Mouse (Mus musculus): ENCODE measurements around the gene St8sia6.
"Not testable (repeated sequence)": the region's sequence is repeated elsewhere in the genome, so short reads cannot be mapped to it uniquely, and the experiment has no call there.

Gene St8sia6

DNA sequence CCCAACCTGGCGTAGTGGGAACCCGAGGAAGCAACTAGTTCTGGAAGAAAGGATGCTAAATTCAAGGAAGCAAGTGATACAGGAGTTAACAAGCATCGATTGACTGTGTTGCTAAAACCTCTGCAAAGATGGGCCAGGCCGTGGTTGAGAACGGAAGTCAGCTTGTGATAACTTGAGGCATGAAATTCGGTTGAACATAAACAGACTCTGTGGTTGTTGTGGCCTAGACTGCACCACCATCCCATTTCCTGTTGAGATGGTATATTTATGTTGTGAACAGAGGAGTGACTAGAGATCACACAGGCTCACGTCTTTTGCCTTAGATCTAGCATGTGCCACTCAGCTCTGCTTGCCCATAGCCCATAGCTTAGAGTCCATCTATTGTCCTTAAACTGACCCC, 36.5 kb downstream of the St8sia6 start:
- no peak for DNase-seq

DNA sequence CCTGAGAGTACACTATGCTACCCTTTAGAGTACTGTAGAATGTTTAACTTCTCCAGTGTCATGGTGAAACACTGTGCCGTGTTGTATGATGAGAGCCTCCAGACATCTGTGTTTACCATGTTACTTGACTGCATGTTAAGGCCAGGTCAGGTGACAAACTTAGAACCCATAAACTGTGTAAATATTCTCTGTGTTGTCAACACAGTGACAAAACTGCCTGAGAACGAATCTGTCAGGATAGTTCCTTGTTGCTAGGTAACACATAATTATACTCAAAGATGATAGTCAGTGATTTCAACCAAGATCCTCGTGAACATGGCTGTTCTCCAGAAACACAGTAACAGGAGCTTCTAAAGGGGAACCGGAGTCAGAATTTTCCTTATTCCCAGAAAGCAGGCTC, 38.1 kb downstream of the St8sia6 start:
- no peak for DNase-seq

DNA sequence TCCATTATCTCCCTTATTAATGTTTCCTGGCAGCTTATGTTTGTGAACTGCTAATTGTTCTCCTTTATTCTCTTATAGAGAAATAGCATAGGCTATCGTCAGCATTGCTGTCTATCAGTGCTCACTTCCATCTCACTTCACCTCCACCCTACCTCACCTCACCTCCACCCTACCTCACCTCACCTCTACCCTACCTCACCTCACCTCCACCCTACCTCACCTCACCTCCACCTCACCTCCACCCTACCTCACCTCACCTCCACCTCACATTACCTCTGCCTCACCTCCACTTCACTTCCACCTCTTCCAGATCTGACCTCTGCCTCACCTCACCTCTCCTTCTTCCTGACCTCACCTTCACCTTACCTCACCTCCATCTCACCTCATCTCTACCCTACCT, 42.2 kb downstream of the St8sia6 start:
- DNase-seq, result no peak

DNA sequence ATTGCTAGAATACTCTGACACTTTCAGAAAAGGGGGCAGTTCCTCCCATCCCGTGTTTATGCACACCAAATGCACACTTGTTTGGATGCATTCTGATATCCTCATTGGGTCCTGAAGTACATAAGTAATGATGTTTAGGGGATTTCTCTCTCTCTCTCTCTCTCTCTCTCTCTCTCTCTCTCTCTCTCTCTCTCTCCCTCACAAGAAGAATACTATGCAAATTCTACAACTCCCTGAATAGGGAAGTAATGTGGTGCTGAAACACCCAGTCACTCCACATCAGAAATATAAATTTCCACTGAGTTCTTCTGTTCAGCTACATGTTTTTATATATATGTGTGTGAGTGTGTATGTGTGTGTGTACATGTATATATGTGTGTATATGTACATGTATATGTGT, 43.1 kb downstream of the St8sia6 start:
- DNase-seq, result no peak

DNA sequence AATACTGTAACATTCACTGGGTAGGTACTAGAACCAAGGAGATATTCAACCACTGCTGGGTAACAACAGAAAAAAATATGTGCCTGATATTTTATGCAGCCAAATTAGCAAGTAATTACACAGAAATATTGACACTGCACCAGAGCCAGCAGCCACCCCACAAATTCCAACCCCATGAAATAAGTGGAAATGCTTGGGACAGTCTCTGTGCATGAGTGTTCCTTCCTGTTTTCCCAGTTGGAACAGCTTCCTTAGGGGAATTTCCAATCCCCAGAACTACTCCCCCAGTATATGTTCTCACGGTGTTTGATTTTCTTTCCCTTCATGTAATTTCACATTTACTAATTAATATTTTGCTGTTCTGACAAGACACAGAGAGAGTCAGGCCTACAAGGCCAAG, 43.8 kb downstream of the St8sia6 start:
- DNase-seq, result no peak

DNA sequence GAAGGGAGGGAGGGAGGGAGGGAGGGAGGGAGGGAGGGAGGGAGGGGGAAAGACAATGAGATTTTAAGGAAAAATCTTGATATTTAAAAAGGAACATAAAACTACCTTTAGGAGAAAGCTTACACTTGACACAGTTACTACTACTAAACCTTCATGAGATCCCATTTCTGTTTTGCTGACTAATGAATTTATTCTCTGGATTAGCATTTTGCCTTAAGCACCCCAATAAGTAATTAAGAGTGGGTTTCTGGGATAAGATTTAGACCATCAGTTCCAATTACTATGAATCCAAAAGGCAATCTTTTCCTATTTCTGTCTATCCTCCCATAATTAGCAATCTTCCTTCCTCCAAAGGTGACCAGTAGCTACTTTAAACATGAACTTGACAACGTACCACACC, 44.7 kb downstream of the St8sia6 start:
- DNase-seq, result no peak

DNA sequence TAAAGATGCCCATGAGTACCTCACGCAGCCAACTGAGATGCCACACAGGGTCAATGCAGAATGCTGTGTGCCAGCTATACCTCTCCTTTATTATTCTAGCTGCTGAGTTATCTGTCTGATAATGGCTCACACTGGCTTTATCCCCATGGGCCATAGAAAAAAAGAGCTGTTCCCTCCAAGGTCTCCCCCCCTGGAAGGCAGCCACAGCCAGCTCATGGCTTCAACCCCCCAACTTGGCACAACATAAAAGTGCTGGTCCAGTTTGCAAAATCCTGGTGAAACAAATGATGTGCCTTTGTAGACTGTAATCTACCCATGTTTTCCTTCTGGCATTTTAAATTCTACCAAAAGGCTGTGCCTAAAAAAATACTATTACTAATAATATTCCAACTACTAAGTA, 46.3 kb downstream of the St8sia6 start:
- DNase-seq, result no peak

DNA sequence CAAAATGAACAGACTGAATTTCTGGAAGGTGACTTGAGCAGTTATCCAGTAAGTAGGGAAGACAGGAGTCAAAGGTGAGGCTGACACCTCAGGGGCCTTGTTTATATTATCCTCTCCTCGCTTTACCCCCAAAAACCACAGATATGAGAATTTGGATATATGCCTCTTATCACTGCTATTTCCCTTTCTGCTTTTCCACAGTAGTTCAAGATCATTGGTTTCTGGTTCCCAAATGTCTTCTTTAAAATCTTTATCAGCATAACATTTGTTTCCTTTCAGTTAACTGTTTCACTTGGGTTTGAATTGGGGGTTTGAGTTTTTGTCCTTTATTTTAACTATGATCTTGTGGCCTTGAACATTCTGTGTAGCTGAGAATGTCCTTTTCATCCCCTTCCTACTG, 47.8 kb downstream of the St8sia6 start:
- no peak for DNase-seq

DNA sequence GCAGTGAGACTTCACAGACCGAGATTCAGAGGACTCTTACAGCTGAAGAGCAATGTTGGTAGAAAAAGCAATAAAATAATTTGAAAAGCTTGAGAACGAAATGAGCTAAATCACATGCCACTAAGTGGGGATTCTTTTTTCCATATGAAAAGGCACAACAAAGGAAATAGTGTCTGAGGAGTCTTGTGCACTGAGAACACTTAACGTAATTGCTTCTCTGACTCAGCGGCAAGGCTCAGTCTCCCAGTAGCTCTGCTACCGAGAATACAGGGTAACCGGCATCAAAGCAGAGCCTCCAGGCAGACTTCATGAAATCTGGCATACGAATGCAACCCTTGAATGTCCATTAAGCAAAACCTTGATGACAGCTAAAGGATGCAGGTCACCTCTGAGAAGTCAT, 55.2 kb downstream of the St8sia6 start:
- no peak for DNase-seq

DNA sequence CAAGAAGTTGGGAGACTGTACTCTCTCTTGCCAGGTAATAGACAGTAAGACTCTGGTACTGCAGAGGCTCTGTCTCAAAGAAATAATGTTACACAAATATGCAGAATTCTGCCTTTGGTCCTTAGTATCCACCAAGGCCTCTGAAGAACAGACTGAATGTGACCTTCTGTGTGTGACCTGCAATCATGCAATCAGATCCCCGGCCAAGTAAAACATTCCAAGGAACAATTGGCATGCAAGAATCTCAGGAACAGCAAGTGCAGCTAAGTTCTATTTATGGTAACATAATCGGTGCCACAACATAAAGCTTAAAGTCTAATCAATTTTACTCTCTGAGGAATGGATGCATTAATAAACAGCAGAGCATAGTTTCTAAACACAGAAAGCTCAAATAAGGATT, 66.0 kb downstream of the St8sia6 start:
- DNase-seq, result peak; percentile 15 to 55

DNA sequence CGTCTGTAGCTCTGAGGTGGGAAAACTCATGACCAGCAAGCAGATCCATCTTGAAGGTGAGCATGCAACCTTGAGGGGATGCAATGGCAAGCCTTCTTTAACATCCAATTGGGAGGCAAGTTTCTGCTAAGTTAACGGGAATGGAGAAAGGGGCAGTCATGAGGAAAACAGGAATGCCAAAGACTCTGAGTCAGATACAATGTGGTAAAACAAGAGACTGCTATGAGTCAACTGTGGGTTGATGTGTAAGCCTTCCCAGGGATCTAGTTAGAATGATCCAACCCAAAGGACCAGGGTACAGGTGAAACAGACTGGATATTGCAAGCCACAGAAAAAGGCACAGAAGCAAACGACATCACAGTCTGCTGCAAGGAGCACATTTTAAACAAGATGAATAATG, 68.3 kb downstream of the St8sia6 start:
- peak in 1 of 2 experiments; percentile 6 for DNase-seq

DNA sequence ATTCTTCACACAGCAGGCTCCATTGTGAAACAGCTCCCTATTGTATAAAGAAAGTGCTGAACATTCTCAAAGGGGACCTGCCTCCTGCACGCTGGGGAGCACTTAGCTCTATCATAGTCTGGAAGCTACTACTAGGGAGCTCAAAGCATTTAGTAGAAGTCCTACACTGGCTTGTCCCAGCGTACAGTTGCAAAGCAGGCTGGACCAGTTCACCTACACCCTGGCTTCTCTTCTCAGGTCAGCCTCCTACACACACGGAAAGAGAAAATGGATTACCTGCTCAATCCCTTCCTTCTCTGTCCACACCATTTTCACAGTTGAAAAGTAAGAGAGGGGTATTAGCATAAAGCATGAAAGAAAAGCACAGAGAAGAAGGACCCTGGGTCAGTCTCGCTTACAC, 71.6 kb downstream of the St8sia6 start:
- no peak for DNase-seq

DNA sequence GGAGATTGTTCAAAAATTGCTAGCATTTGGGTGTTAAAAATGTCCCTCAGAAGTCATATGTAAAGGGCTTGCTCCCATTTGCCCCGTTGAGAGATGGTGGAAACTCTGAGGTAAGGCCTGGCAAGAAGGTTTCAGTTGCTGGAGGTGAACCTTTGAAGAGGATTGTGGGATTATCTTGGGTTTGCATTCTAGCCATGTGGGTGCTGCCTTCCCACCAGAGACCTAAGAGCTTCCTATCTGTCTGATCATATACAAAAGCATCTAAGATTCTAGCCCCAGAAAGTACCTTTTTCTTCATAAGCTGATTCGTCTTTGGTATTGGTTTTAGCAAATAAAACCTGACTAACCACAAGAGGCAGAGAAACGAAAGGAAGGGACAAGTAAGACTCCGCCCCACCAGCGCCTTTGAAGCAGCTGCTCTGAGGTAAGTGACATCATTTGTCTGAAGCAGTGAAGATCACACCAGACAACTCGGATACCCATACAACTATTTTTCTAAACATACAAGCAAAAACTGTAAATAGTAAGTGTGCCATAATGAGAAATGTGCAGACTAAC, 75.2 kb downstream of the St8sia6 start:
- no peak for DNase-seq

DNA sequence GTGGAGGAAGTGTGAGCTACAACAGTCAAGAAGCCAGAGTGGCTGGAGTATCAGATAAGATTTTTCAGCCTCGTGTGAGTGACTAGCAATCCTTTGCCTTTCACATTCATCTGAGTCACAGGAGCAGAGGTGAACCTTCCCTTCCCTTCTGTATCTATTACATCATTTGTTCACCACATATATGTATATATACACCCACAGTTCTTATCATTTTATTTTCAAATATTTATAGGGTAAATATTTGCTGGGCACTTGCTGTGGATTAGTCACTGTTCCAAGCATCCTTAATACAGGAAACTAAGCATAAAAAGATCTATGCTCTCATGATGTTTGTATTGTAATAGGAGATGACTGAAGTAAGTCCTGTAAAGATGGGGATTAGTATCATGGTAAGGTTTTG, 85.1 kb downstream of the St8sia6 start:
- no peak for DNase-seq

DNA sequence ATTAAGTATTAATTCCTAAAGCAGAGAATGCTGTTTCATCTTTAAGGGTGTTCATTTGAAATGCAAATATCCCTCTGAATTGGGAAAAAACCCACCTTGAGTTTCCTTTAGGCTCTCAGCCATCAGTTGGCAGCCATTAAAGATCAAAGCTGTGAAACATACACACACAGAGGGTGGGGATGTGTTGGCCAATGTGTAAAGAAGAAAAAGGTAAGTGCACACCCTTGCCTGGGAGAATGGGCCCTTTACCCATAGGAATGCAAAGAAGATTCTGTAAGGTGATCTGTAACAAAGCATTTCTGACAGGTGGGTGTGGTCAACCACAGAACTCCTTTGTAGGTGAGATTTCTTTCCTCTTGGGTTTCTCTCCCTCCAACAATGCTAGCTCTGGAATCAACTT, 96.3 kb downstream of the St8sia6 start:
- no peak for DNase-seq

DNA sequence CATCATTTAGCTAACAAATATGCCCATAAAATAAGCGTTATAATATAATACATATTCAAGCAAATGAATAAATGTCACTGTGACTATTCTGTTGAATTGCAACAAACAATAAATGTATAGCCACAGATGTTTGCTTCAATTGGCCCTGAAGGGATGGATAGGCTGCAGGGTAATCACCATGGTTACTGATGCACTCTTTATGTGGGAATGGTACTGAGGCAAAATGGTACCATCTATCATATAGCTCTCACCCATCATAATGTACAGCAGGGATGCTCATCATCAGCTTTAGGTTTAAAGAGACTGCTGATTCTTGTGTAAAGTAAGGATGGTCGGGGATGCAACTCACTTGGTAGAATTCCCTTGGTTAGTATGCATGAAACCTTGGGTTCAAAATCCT, 99.4 kb downstream of the St8sia6 start:
- DNase-seq, result no peak

DNA sequence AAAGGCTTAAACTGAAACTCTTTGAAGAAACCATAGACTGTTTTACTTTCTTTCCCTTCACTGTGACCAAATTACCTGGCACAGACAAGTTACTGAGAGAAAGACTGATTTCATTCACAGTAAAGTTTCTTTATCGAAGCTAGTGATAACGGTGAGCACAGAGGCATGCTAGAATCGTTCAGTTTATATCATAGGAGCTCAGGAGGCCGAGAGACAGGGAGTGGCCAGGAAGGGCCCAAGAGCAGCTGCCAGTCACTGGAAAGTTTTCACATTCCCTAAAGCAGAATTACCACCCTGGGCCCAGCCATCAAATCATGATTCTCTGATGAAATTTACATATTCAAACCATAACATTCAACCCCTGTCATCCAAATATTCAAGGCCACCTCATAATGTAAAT, 109.5 kb downstream of the St8sia6 start:
- no peak for DNase-seq

DNA sequence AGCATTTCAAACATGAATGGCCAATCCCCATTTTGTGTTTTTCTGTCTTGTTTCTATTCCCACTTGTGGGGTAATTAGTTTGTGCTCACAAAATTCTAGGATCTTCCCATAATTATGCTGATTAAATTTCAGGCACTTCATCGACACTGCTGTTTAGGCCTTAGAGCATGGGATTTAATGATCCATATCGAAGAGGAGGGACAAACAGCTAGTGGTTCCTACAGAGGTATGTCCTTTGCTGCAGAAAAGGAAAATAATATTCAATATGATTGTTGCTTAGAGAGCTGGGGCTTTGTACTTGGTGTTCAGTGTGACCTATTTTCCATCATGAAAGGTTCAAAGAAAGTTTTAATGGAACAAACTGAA, 110.7 kb downstream of the St8sia6 start:
- DNase-seq, result no peak

DNA sequence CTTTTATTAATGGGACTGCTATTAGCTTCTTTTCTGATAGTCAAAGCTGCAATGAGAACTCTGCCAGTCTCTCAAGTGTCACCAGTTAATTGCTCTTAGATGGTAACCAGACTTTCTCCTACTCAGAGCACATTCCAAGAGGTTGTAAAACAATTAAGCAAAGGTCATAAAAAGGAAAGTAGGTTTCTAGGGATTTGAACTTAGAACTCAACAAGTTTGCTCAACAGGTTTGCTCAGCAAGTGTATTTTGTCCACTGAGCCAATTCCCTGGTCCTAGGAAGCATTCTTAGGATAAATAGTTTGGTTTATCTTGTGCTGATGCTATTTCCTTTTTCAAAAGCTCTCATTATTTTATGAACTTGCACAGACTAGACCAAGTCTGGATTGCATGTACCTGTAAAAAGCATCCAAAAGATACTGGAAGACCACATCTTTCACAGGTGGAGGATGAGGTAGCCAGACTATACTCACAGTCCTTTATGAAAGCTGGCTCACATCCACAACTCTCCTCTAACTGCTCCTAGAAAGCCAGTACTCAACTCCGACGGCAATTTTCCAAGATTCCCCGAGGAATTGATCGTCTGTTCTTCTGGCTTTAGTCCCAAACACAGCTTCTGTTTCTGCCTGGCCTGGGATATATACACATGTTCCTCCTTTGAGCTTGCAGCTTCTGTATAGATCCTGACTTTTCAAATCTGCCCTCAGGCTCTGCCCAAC, 111.2 kb downstream of the St8sia6 start:
- DNase-seq, result no peak

DNA sequence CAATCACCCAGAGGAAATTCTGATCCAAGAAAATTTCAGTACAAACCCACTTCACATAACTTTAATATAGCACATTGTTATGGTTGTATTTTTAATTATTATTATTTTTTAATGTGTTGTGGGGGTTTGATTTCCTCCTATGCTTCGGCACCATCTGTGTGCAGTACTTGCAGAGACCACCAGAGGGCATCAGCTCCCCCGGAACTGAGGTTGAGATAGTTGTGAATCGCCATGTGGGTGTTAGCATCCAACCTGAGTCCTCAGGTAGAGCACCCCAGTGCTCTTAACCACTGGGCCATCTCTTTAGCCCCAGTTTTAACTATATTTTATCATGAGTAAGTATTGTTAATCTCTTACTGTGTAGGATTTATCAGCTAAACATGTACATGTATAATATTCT, 120.9 kb downstream of the St8sia6 start:
- peak in 1 of 2 experiments; percentile 18 for DNase-seq

DNA sequence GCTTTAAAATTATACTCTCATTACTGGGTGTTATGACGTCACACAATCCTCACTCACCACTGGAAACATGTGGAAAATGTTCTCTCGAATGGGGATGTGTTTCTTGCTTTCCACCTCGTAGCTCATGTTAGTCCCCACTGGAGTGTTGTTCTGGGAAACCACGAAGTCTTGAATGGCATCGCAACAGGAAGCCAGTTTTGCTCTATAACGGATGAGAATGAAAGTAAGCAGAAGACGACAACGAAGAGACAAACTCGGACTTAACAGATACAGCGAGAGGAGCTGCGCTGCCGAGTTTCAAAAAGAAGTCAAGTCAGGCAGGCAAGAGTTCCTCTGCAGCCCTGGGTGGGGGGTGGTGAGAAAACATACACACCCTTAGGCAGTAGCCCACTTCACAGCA, 121.4 kb downstream of the St8sia6 start:
- no peak for DNase-seq

DNA sequence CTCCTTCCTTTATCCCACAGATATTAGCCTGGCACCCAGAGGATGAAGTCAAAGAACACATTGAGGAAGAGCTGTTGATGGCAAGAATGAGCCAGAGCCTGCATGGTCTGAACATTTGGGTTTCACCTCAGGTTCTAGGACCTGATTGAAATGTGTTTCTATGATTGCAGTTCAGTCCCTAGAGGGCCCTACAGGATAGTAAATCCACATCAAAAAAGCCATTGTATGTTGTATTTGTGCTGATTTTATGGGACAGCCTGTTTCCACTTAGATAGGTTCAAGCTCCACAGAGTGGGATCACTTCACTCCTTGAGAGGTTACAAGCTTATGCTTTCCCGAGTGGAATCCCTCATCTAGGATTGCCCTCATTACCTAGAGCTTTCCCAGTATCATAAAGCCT, 159.0 kb downstream of the St8sia6 start:
- DNase-seq, result no peak

DNA sequence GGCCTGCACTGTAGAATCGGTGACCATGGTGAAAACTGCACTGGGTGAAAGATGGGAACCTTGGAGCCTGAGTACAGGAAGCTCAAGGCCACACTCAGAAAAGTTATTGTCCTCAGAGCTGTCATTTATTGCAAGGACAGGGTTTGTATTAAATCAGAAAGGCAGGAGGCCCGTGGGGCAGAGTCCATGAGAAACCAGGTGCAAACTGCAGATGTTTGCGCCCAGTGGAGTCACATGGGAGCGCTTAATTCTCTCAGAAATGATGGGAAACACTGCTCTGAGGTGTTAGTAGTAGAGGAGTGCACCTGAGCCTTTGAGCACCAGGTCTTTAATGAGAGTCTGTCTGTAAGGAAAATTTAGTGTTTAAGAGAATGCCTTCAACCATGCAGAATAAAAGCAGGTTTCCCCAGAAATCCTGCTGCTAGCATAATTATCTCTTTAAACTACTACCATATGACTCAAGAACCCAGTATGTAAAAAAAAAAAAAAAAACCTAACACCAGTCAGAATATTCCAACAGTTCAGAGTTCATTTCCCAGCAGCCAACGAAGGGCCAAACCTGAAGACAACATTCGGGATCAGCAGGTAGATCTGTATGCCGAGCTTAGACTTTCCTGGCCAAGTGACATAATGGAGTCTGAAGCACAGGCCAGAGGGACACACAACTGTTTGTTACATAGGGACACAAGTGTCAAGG, 163.6 kb downstream of the St8sia6 start:
- no peak for DNase-seq

DNA sequence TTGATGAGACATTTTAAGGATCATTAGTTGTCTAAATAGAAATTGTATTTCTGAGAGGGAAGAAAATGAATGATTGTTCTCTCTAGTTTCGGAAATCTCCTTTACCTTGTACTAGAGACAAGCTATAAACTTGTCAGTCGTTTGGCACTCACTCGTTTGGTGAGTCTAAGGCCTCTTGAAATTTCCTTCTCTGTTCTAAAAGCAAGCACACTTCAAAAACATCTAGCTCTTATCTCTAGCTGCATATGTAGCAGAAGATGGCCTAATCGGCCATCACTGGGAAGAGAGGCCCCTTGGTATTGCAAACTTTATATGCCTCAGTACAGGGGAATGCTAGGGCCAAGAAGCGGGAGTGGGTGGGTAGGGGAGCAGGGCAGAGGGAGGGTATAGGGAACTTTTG, 190.2 kb downstream of the St8sia6 start:
- not testable (repeated sequence) for DNase-seq

DNA sequence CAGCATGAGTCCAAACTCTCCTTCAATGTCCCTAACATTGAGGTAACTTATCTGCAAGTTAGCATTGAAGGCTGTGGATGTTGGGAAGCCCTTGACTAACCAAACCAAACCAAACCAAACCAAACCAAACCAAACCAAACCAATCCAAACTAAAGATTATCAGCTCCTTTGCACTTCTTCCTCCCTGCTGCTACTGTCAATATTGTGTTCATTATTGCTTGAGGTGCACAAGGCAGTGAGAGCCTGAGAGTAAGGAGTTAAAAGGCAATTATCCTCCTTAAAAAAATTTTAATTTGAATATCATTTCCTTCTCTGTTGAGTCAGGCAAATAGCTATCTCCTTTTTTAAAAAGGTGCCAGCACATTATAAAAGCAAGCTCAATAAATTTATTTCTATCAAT, 190.8 kb downstream of the St8sia6 start:
- no peak for DNase-seq

Data from kidney, adult 8-10 months (tissue).